Mouse (Mus musculus) lung, embryonic 15.5 days (tissue): ENCODE measurements around the gene Lcmt1. TPM values are rescaled to one million over a fixed set of nuclear protein-coding genes. Genes with fewer than 3 reads are reported as not detected.

Experiments used
- ATAC-seq: fragments of 200-750 bp; cut with Nextera tagmentation; 2 replicates; pipeline ENCODE4 v1.8.0; 2017; ENCODE audit warnings: moderate number of reproducible peaks, borderline replicate concordance; ENCODE audit not compliant: low FRiP score, low TSS enrichment; ENCODE audit errors: extremely low read depth
- H3K27ac ChIP-seq: fragments of 300-500 bp; sonication (generic); 2 replicates; pipeline ENCODE4 v1.5.1; 2015; ENCODE audit warnings: moderate library complexity, mild to moderate bottlenecking, inconsistent platforms
- H3K27me3 ChIP-seq: fragments of 300-500 bp; sonication (generic); 2 replicates; pipeline ENCODE4 v1.6.1; 2015; ENCODE audit warnings: inconsistent platforms
- H3K36me3 ChIP-seq: fragments of 300-500 bp; sonication (generic); 2 replicates; pipeline ENCODE4 v1.6.1; 2015; ENCODE audit warnings: inconsistent platforms
- H3K4me1 ChIP-seq: fragments of 300-500 bp; sonication (generic); 2 replicates; pipeline ENCODE4 v1.6.1; 2015; ENCODE audit warnings: inconsistent platforms
- H3K4me2 ChIP-seq: fragments of 300-500 bp; sonication (generic); 2 replicates; pipeline ENCODE4 v1.6.1; 2015; ENCODE audit warnings: inconsistent platforms, mild to moderate bottlenecking, moderate library complexity
- H3K4me3 ChIP-seq: fragments of 300-500 bp; sonication (generic); 2 replicates; pipeline ENCODE4 v1.5.1; 2015; ENCODE audit warnings: mild to moderate bottlenecking, inconsistent platforms
- H3K9ac ChIP-seq: fragments of 300-500 bp; sonication (generic); 2 replicates; pipeline ENCODE4 v1.6.1; 2015; ENCODE audit warnings: inconsistent platforms
- H3K9me3 ChIP-seq: fragments of 300-500 bp; sonication (generic); 2 replicates; pipeline ENCODE4 v1.6.1; 2016; ENCODE audit warnings: inconsistent platforms
- WGBS: fragments of 180-500 bp; shearing (Covaris S2); methylation state at CpG from one replicate; pipeline ENCODE4 v1.1.7; 2015; 5-methylcytosine and 5-hydroxymethylcytosine counted together
- polyA plus RNA-seq: library from polyadenylated mRNA; unstranded; fragments of >200 nt; fragmentation: Nextera tagmentation; extraction: Ambion mirVana; gene quantifications from 2 replicates; pipeline ENCODE4 v1.2.1, GENCODE M21; 2015

The Lcmt1 gene
- polyA plus RNA-seq, result 46.2 and 48.5 TPM in 2 replicates

- Histone ChIP-seq H3K36me3 (no peaks in the 10 kb centered on the region), H3K4me1 (peaks cover 45% of the 10 kb centered on the region), H3K4me2 (peak within 1 kb of the TSS; percentile 86), H3K9me3 (no peaks in the 10 kb centered on the region), H3K27me3 (no peaks in the 10 kb centered on the region), H3K27ac (peak within 1 kb of the TSS; percentile 90), H3K4me3 (peak within 1 kb of the TSS; percentile 92), H3K9ac (peak within 1 kb of the TSS; percentile 88)
- under 1% methylated on average over 62 of the region's 64 CpGs for WGBS
- ATAC-seq, result peak; percentile 97
Observed at GRCm38 (mm10) chr7:123369759-123370481, at the start of gene Lcmt1, which contains the start of gene Arhgap17. Lcmt1 (plus strand) TSS chr7:123369784. Arhgap17 (minus strand) TSS chr7:123369915.

- Histone ChIP-seq H3K4me3 (no peak overlapping the region), H3K4me2 (no peak overlapping the region), H3K27me3 (no peaks in the 10 kb centered on the region), H3K36me3 (peaks cover 53% of the 10 kb centered on the region), H3K27ac (no peak overlapping the region), H3K4me1 (peaks cover 3% of the 10 kb centered on the region; the same call in 1 of the 2 replicates), H3K9ac (no peak overlapping the region), H3K9me3 (no peaks in the 10 kb centered on the region)
- WGBS, result 64% methylated on average over 13 of the region's 13 CpGs
- peak; percentile 46; the same call in 1 of the 2 replicates for ATAC-seq
Observed at GRCm38 (mm10) chr7:123322452-123323121, 47.0 kb upstream of the Lcmt1 start.

DNA sequence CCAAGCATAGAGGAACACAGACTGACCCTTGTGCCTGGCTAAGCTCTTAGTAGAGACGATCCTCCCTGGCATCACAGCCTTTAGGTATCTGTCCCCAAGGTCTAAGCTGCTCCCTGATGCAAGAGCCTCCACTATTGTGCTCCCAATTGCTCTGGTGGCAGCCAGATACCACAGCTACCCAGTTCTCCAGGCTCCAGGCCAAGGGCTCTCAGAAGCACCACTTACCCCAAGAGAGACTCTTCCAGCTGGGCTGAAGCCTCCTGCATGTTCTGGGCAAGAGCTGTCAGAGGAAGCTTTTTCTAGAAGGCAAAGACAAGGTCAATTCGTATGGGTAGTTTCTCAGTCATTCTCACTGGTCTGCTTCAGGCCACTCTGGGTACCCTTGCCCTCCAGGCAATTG, 46.2 kb upstream of the Lcmt1 start:
- no peak for ATAC-seq
- peaks cover 46% of the 10 kb centered on the region for H3K36me3 ChIP-seq
- H3K4me3 ChIP-seq, result no peak overlapping the region
- 71% methylated on average over 2 of the region's 2 CpGs for WGBS
- H3K9me3 ChIP-seq, result no peaks in the 10 kb centered on the region
- H3K27me3 ChIP-seq, result no peaks in the 10 kb centered on the region
- H3K4me1 ChIP-seq, result peaks cover 3% of the 10 kb centered on the region; the same call in 1 of the 2 replicates
- no peak overlapping the region for H3K9ac ChIP-seq
- no peak overlapping the region for H3K4me2 ChIP-seq
- H3K27ac ChIP-seq, result no peak overlapping the region

GRCm38 (mm10) chr7:123324105-123324504, 45.5 kb upstream of the Lcmt1 start:
- no peak overlapping the region for H3K4me2 ChIP-seq
- no peak overlapping the region for H3K4me3 ChIP-seq
- no peak overlapping the region for H3K9ac ChIP-seq
- peaks cover 3% of the 10 kb centered on the region; the same call in 1 of the 2 replicates for H3K4me1 ChIP-seq
- no peak overlapping the region for H3K27ac ChIP-seq
- peaks cover 39% of the 10 kb centered on the region for H3K36me3 ChIP-seq
- 90% methylated on average over 1 of the region's 1 CpGs for whole genome bisulfite sequencing
- H3K9me3 ChIP-seq, result no peaks in the 10 kb centered on the region
- no peak for ATAC-seq
- H3K27me3 ChIP-seq, result no peaks in the 10 kb centered on the region

- H3K4me1 ChIP-seq, result peaks cover 3% of the 10 kb centered on the region; the same call in 1 of the 2 replicates
- WGBS, result 89% methylated on average over 5 of the region's 5 CpGs
- no peak overlapping the region for H3K27ac ChIP-seq
- no peak overlapping the region for H3K4me2 ChIP-seq
- no peak overlapping the region for H3K4me3 ChIP-seq
- peaks cover 24% of the 10 kb centered on the region for H3K36me3 ChIP-seq
- H3K9me3 ChIP-seq, result no peaks in the 10 kb centered on the region
- H3K27me3 ChIP-seq, result no peaks in the 10 kb centered on the region
- no peak for ATAC-seq
- no peak overlapping the region for H3K9ac ChIP-seq
Observed at GRCm38 (mm10) chr7:123326062-123326461, 43.5 kb upstream of the Lcmt1 start.

GRCm38 (mm10) chr7:123326901-123327300, 42.7 kb upstream of the Lcmt1 start:
- Histone ChIP-seq H3K4me2 (no peak overlapping the region), H3K4me3 (no peak overlapping the region), H3K9ac (no peak overlapping the region), H3K4me1 (peaks cover 3% of the 10 kb centered on the region; the same call in 1 of the 2 replicates), H3K27ac (no peak overlapping the region), H3K36me3 (peaks cover 16% of the 10 kb centered on the region), H3K9me3 (no peaks in the 10 kb centered on the region), H3K27me3 (no peaks in the 10 kb centered on the region)
- no peak for ATAC-seq
- 81% methylated on average over 4 of the region's 4 CpGs for WGBS

DNA sequence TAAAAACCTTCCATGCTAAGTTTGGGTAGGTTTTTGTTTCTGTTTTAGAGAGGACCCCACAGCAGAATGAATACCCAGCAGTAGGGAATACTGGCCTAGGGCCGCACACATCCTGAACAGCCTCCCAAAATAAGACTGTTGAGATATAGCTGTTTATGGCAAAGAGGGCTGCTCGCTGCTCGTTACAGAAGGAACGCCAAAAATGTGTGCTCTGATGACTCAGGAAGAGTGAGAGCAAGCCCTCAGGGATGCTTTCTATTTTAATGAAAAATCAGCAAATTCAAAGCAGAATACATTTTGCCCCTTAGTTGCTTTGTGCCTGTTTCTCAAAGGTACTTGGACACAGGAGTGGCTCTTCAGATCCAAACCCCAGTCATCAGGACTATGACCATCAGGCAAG, 41.7 kb upstream of the Lcmt1 start:
- Histone ChIP-seq H3K9ac (no peak overlapping the region), H3K4me3 (no peak overlapping the region), H3K36me3 (peaks cover 16% of the 10 kb centered on the region), H3K27me3 (no peaks in the 10 kb centered on the region), H3K4me2 (no peak overlapping the region), H3K4me1 (no peaks in the 10 kb centered on the region), H3K27ac (no peak overlapping the region), H3K9me3 (no peaks in the 10 kb centered on the region)
- no peak for ATAC-seq
- WGBS, result 72% methylated on average over 4 of the region's 4 CpGs

DNA sequence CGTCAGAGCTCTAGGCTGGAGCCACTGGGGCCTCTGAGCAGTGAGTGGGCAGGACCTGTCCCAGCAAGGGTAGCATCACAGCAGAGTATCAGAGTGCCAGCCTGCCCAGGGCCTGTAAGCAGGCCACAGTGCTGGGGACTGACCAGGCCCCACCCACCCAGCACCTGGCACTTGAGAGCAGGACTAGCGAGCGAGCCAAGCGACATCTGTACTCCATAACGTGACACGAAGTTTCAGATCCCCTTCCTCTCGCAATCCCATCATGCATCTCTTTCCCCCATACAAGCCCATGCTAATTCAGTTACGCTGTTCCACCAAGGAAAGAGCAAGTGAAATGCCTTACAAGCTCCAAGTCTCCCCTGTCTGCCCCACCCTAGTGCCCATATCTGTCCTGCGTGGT, 39.1 kb upstream of the Lcmt1 start:
- no peaks in the 10 kb centered on the region for H3K27me3 ChIP-seq
- WGBS, result 80% methylated on average over 9 of the region's 9 CpGs
- H3K4me2 ChIP-seq, result no peak overlapping the region
- no peak overlapping the region for H3K27ac ChIP-seq
- H3K9ac ChIP-seq, result no peak overlapping the region
- ATAC-seq, result 0 out of 2 replicates have a peak, but pooled peaks have one; percentile 46
- peaks cover 7% of the 10 kb centered on the region; the same call in 1 of the 2 replicates for H3K36me3 ChIP-seq
- no peak overlapping the region for H3K4me3 ChIP-seq
- H3K4me1 ChIP-seq, result no peaks in the 10 kb centered on the region
- H3K9me3 ChIP-seq, result no peaks in the 10 kb centered on the region

- Histone ChIP-seq H3K36me3 (no peaks in the 10 kb centered on the region), H3K9me3 (no peaks in the 10 kb centered on the region), H3K4me1 (peaks cover 45% of the 10 kb centered on the region), H3K27ac (peak overlapping the region; percentile 82), H3K4me2 (no peak overlapping the region), H3K27me3 (no peaks in the 10 kb centered on the region), H3K4me3 (no peak overlapping the region), H3K9ac (no peak overlapping the region)
- WGBS, result 68% methylated on average over 1 of the region's 1 CpGs
- ATAC-seq, result peak; percentile 46; the same call in 1 of the 2 replicates
Observed at GRCm38 (mm10) chr7:123336322-123336721, 33.3 kb upstream of the Lcmt1 start.

DNA sequence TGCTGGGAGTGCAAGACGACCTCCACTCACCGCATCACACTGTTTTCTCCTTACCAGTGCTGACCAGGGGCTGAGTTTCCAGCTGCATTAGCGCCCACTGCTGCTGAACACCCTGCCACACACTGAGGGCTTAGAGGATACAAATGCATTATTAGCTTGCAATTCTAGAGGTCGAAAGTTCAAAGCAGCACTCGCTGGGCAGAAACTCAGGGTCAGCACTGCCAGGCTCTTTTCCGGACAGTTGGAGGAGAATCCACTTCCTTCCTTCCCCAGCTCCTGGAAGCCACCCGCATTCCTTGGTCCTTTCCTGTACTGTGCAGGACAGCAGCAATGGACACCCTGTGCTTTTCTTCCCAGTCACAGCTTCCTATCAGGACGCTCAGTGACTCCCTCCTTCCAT, 31.2 kb upstream of the Lcmt1 start:
- Histone ChIP-seq H3K4me1 (peaks cover 51% of the 10 kb centered on the region), H3K27ac (0 out of 2 replicates have a peak overlapping the region, but pooled peaks have one; percentile 41), H3K4me3 (no peak overlapping the region), H3K27me3 (no peaks in the 10 kb centered on the region), H3K9me3 (no peaks in the 10 kb centered on the region), H3K36me3 (no peaks in the 10 kb centered on the region), H3K9ac (no peak overlapping the region), H3K4me2 (no peak overlapping the region)
- ATAC-seq, result no peak
- WGBS, result 53% methylated on average over 8 of the region's 8 CpGs

- no peak overlapping the region for H3K4me2 ChIP-seq
- no peak for ATAC-seq
- no peaks in the 10 kb centered on the region for H3K27me3 ChIP-seq
- 51% methylated on average over 5 of the region's 5 CpGs for WGBS
- H3K4me1 ChIP-seq, result peaks cover 47% of the 10 kb centered on the region
- H3K4me3 ChIP-seq, result no peak overlapping the region
- no peaks in the 10 kb centered on the region for H3K36me3 ChIP-seq
- H3K9ac ChIP-seq, result no peak overlapping the region
- H3K9me3 ChIP-seq, result no peaks in the 10 kb centered on the region
- peak overlapping the region; percentile 34; the same call in 1 of the 2 replicates for H3K27ac ChIP-seq
Observed at GRCm38 (mm10) chr7:123341896-123342295, 27.7 kb upstream of the Lcmt1 start.
